Mouse (Mus musculus) B cell, adult 2 months (primary cell): ENCODE measurements at regions not wholly inside any gene's neighbourhood (a gene's known extent, or its start where the extent isn't known, plus 50 kb on each side); places are given as distances from the start of the nearest gene placed in this dataset.

ENCODE experiments used
- DNase-seq, 2 experiments: peaks; one replicate each; pipeline ENCODE4 v3.0.0; 2022

- DNase-seq, result no peak
Observed at GRCm38 (mm10) chr6:51757746-51758145, 234.0 kb downstream of the Snx10 start.

- DNase-seq, result no peak
Observed at GRCm38 (mm10) chr6:51758781-51759180, 235.1 kb downstream of the Snx10 start.

GRCm38 (mm10) chr6:51760372-51760771 lies 236.7 kb downstream of the Snx10 start:
- no peak for DNase-seq

GRCm38 (mm10) chr6:51761506-51761905 lies 237.8 kb downstream of the Snx10 start:
- no peak for DNase-seq

GRCm38 (mm10) chr6:51766482-51766881 lies 242.8 kb downstream of the Snx10 start:
- DNase-seq, result no peak

- no peak for DNase-seq
Observed at GRCm38 (mm10) chr6:51767582-51768341, 244.1 kb downstream of the Snx10 start.

GRCm38 (mm10) chr6:51771001-51771400 lies 241.3 kb downstream of the Skap2 start:
- DNase-seq, result no peak

GRCm38 (mm10) chr6:51771424-51771823 lies 240.9 kb downstream of the Skap2 start:
- no peak for DNase-seq

- DNase-seq, result peak; percentile 33 to 38
Observed at GRCm38 (mm10) chr6:51774771-51775170, 237.6 kb downstream of the Skap2 start.

GRCm38 (mm10) chr6:51785615-51786014 lies 226.7 kb downstream of the Skap2 start:
- no peak for DNase-seq

GRCm38 (mm10) chr6:51786836-51787235 lies 225.5 kb downstream of the Skap2 start:
- no peak for DNase-seq

- DNase-seq, result no peak
Observed at GRCm38 (mm10) chr6:51788156-51788555, 224.2 kb downstream of the Skap2 start.

GRCm38 (mm10) chr6:51790293-51790692 lies 222.1 kb downstream of the Skap2 start:
- DNase-seq, result no peak

- DNase-seq, result no peak
Observed at GRCm38 (mm10) chr6:51790693-51791092, 221.7 kb downstream of the Skap2 start.

GRCm38 (mm10) chr6:51795300-51795699 lies 217.0 kb downstream of the Skap2 start:
- peak; percentile 61 to 64 for DNase-seq

- DNase-seq, result no peak
Observed at GRCm38 (mm10) chr6:51798577-51799240, 213.6 kb downstream of the Skap2 start.

GRCm38 (mm10) chr6:51805656-51806055 lies 206.7 kb downstream of the Skap2 start:
- no peak for DNase-seq
